Mouse (Mus musculus) gastrocnemius, adult 18-20 months (tissue): ENCODE results near the gene B3gnt7. TPM values are rescaled to one million over a fixed set of nuclear protein-coding genes. Genes with fewer than 3 reads are reported as not detected.
"Not testable (repeated sequence)": the region's sequence is repeated elsewhere in the genome, so short reads cannot be mapped to it uniquely, and the experiment has no call there.

Source experiments
- DNase-seq: peaks from one replicate; pipeline ENCODE4 v3.0.0; 2021; ENCODE audit warnings: low spot score
- total RNA-seq, 2 experiments: library from RNA; stranded (reverse); gene quantifications; 2 replicates each; pipeline ENCODE4 v1.2.3; 2021

Gene B3gnt7
- total RNA-seq, 2 experiments from 2014 or later: not detected

DNA sequence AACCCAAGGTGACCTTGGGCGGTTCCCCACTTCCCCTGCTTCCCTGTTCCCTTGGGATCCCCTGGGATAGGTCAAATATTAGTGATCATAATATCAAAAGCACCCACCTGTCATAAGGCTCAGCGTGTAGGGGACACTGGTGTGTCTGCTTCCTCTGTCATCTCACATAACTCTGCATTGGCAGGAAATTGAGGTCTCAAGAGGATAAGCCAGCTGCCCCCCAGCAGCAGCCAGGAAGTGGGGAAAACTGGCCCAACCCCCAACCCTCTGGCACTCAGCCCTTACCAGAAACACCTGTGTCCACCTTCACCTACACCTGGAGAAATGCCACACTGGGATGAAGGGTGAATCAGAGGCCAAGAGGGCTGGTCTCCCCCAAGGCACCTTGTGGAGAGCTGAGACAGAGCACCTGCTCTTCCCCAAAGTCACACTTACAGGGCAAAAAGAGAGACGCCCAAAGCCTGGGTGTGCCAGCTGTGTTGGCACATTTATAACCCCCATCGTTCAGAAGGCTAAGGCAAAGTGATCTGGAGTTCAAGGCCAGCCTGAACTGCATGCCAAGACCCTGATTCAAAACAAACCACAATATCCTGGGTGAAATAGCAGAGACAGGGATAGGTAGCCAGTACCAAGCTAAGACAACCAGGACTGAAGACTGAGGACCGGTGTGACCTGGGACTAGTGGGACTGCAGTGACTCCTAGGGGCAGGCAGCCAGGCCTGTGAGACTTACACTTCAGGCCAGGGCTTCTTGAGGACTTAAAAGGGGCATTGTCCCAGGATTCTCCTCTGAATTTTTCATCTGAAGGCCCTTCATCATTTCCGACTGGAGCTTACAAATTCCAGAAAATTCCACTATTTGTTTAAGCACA lies 1.2 kb upstream of the B3gnt7 start:
- DNase-seq: no peak

DNA sequence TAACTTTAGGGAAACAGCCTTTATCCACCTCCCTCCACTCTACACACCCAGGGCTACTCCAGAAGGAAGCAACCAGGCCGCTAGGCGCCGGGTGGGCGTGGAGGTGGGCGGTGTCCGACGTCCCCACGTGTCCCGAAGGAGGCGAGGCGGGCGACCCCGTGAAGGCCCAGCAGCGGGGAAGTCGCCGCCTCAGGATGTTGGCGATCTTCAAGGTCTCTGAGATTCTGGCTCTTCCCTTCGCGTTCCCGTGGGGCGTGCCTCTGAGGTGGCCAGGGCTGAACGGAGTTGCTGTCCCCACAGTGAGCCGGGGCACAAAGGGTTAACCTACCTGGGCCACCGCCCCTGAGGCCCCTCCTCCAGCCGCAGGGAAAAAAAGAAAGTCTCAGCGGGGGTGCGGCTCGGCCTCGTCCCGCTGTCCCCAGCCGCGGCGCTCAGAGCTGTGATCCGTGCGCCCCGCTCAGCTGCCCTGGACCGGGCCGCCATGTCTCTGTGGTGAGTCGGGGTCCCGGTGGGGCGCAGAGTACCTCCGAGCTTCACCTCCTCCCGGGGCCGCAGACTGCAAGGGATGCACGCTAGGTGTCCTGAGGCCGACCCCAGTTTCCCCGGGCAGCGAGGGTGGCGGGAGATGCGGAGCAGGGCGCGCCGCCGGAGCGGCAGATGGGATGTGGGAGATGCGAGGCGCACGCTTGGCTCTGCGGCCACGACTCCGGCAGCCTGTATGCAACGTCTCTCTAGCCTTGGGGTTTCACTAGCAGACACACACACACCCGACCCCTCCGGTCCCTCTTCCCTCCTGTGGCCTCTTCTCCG lies 636 bp downstream of the B3gnt7 start:
- DNase-seq: no peak

DNA sequence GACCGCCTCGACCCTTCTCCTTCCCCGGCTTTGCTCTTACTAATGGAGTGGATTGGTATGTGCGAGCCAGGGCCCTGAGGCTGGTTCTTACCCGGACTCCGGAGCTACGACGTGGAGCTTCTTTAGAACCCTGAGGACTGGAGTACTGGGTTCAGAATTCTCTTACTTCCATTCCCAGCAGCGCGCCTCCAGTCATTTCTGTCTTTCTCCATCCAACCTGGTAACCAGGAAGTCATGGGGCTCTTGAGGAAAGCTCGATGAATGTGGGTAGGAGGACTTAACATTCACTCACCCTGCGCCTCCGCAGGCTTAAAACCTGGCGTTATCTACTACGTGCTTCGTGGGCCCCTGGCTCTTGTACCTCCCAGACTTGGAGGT lies 1.2 kb downstream of the B3gnt7 start:
- no peak for DNase-seq

DNA sequence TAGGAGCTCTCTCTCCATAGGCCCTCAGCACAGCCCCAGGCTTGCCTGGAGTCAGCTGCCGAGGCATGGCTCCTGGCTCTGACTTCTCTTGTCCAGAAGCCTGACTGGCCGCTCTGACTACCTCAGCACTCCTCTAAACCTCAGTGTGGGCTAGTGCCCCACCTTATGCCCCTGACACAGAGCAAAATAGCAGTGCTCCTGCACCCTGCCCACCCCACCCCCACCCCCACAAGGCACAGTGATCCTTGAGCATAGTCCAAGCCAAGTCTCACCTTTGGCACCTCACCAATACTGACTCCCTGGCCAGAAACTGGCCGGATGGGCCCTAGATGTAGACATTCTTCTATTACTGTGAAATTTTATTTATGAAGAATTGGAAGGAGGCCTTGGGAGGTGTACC lies 4.1 kb downstream of the B3gnt7 start:
- DNase-seq: no peak

DNA sequence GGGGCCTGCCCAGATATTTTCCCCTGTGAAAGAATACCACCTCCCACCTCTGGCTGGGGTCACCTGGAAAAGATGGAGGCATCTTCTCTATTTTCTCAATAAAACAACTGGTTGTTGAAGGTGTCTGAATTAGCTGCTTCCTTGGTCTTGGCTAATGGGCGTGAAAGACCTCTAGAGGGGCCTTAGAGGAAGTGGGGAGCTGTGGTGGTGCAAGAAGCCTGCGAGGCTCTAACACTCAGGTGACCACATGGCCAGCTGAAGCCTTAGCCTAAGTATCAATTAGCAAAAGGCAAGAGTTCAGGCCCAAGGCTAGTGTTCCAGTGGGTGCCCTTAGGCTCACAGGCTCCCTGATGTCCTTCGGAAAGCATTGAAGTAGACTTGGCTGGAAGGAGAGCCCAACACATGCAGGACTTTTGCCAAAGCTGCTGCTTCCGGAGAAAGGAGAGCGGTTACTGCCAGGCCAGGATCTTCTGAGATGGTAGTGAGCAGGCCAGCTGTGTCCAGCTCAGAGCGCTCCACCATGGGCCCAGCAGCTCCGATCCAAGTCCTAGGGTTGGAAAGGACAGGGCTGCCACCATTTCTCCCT lies 4.6 kb downstream of the B3gnt7 start:
- DNase-seq: no peak

DNA sequence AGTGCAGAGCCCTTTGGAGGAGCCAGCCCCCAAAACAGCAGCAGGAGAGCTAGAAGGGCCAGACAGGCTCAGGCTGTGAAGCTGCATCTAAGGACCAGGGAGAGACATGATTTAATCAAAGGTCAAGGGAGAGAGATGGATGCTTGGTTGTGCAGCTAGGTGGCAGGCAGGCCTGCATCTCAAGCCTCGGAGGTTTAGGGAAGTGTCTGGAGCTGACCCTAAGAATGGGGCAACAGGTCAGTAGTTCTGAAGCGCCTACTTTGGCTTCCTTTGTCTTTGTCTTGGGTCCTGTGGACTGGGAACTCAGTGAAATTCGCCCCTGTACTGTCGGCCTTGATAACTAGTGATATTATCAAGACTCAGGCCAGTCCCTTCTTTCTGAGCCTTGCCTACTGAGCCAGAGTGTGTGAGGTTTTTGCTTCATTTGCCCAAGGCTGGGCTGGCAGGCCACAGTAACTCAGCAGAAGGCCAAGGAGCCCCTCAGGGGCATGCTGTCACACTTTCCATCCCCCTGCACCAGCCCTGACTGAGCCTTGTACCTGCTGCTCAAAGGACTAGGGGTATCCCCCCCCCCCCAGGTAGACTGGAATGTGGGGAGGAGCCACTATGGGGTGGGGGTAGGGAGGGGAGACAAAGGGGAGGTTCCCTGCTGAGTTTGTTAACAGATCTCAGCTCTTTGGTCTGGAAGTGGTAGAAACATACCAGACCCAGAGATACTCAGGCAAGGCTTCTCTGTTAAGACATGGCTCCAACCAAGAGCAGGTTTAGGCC lies 5.4 kb downstream of the B3gnt7 start:
- DNase-seq: no peak

DNA sequence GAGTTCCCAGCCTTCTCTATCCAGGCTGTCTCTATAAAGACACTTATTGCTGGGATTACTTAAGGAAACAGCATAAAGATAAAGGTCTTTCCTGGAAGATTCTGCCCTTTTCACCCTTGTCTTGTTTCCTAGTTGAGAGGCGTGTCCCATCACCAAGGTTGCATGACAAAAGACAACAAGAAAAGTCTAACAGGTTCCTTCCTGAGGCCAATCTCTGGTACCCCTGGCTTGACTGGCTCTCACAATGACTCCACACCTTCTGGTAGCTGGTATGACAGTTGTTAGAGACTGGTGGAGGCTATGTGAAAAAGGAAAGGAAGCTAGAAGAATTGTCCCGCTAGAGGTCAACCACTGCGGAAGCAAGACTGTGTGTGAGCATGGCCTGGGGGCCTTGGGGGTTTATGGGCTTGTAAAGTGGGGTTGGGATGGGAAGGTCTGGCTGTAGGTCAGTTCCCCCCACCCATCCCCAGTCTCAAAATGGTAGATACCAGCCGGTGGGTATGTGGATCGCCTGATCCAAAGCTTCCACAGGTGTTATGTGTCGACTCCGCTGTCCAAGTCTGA lies 6.7 kb downstream of the B3gnt7 start:
- DNase-seq: no peak

DNA sequence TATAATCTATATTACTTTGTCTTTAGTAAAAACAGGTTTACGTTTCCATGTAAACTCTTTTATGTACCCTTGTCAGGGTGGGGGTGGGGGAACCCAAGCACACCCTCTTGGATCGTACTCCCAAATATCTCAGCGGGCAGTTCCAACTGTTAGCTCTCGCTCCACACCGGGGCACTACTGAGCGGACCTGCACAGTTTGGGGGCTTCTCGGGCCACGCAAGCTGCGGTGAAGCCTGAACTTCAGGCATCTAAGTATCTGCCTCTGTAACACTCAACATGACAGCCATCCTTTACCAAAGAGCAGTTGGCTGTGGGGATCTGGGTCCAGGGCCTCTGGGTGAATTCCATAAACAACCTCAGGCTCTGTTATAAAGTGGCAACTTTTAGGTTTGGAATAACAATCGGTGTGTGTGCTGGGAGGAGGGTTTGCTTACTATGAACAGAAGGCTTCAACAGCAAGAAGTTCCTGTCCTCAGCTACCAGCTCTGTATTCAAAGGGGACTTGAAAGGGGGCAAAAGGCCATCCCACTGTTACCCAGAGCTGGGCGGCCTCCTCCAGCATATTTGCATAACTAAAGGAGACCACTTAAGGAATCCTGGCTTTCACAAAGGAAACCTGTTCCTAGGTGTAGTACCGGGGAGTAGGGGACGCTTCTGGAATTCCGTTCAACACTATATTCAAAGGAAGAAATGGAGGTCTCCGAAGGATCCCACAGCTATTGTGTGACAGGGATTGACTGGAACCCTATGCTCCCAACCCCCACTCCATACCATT lies 8.1 kb downstream of the B3gnt7 start:
- DNase-seq: no peak

DNA sequence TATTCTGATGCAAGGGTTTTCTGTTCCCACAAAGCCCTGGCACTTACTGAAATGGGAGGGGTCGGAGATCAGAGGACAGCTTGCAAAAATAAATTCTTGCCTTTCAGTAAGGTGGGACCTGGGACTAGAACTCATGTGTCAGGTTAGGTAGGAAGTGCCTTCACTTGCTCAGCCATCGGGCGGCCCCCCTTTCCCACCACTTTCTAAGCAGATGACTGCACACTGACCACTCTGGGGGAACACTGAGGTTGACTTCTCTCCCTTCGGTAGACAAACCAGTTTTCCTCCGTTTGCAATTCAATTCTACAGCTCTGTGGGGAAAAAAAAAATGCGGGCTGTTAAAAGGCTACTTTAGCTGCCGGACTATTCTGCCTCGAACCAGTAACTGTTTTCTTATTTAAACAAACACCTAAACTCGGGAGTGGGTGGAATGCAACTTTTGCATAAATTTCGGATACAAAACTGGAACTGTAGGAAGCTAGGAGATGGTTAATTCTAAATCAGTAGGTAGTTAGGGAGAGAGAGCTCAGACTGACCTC lies 8.9 kb downstream of the B3gnt7 start:
- no peak for DNase-seq

DNA sequence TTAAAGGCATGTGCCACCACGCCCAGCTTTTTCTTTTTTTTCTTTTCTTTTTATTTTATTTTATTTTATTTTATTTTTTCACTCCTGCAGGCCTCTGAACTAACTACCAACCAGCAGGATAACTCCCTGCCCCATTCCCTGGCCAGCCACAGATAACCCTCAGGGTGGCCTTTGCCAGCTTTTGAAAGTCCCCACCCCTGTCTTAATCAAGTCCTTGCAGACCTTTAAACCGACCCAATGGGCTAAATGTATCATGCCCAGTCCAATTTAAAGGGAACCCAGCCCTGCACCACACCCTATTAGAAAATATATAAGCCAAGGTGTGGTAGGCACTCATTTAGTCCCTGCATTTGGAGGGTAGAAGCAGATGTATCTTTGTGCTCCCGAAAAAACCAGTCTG lies 9.6 kb downstream of the B3gnt7 start:
- no peak for DNase-seq

DNA sequence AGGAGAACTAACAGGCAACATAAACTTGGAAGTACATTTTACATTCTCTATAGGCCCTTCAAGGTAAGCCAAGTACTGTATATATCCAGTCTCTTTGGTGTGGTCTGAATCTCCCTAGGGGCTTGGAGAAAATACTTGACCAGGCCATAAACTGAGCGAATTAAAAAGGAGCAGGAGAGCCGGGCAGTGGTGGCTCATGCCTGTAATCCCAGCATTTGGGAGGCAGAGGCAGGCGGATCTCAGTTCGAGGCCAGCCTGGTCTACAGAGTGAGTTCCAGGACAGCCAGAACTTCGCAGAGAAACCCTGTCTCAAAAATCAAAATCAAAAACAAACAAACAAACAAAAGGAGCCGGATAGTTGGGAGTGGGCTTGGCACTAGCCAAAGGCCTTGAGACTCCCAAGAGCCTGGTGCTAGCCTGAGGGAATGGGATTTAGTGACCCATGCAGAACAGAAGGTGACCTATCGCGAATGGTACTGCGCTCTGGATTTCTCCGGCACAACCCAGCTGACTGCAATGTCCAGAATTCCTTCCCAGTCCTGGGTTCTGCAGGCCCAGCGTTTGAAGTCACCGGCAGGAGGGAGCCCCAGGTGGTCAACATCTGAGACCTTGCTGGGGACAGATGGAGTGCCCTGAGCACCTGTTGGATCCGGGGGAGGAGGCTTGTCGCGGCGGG lies 10.6 kb downstream of the B3gnt7 start:
- no peak for DNase-seq

DNA sequence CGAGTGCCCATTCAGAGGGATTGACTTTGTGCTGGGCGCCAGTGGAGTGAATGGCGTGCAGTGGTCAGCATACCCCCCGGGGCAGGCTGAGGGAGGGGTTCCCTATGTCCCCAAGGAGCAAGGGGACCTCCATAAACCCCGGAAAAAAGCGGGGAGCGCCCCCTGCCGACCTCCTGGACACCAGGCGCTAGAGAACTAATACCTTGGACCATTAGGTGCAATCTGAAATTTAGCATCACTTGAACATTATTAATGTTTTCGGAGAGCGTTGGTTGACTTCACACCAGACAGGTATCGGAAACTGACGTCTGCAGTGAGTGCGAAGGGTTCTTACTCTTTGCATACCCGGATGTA lies 11.1 kb downstream of the B3gnt7 start:
- DNase-seq: no peak

DNA sequence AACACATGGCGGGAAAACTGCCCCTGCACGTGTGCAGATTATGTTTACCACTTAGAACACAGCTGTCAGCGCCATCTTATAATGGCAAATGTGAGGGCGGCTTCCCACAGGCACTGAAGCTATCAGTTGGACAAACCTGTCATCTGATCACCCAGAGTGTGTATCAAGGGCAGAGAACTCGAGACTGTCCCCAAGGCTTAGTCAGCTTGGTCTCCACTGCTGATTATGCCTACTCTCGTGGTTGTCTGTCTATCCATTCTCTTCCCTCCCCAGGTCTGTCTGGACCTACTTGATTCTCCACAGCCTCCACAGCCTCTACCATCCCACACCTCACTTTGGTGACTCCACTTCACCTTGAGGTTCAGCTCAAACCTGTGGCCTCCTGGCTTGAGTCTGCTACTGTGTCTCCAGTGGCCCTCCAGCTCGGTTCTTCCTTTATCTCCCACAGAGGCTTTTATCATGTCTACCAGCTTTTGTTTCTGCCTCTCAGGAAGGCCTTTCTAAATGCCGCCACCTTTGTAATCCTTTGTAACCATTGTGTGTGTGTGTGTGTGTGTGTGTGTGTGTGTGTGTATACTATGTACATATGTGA lies 18.3 kb downstream of the B3gnt7 start:
- DNase-seq: no peak

DNA sequence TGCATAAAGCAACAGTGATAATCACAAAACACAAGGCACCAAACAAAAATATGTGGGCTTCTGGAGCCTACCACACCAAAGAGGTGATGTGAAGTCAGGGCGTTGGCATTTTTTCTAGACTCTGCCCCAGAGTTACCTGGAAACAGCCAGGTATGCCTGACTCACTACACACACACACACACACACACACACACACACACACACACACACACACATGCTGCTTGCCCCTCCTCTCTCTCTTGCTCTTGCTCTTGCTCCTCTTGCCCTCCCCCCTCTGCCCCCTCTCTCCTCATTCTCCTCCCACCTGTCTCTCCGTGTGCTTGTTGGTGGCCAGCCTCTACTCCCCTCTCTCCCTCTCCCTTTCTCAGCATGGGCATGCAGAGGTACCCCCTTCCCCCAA lies 33.7 kb downstream of the B3gnt7 start:
- no peak for DNase-seq

DNA sequence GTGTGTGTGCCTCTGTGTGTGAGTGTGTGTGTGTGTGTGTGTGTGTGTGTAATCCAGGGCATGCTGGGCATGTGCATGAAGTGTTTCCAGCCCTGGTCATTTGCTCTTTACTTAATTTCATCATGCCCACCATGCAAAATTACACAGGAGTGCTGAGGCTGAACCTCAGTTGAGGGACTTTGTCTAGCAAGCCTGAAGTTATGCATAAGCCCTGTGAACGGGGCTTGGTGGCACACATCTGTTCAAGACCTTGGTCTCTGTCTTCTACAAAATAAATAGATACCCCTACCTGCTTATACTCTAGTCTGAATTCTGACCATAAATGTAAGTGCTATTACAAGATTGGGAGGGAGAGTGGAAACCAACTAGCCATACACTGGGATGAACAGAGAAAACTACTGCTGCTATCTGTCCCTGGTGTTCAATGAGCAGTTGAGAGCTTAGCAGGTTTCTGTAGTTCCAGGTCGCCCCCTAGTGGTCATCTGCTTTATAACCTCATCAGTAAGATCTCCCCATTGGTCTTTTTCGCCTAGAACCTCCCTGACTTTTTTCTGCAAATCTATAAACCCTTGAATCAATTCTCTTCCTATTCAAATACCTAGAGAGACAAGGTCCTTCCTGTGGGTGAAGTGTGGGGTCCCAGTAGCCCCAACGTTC lies 36.7 kb downstream of the B3gnt7 start:
- DNase-seq: peak; percentile 82

DNA sequence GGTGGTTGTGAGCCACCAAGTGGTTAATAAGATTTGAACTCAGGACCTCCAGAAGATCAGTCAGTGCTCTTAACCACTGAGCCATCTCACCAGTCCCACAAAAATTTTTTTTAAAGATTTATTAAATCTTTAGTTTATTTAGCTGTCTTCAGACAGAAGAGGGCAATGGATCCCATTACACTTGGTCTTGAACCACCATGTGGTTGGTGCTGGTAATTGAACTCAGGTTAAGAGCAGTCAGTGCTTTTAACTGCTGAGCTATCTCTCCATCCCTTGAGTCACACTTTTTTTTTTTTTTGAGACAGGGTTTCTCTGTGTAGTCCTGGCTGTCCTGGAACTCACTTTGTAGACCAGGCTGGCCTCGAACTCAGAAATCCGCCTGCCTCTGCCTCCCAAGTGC lies 38.5 kb downstream of the B3gnt7 start:
- not testable (repeated sequence) for DNase-seq

DNA sequence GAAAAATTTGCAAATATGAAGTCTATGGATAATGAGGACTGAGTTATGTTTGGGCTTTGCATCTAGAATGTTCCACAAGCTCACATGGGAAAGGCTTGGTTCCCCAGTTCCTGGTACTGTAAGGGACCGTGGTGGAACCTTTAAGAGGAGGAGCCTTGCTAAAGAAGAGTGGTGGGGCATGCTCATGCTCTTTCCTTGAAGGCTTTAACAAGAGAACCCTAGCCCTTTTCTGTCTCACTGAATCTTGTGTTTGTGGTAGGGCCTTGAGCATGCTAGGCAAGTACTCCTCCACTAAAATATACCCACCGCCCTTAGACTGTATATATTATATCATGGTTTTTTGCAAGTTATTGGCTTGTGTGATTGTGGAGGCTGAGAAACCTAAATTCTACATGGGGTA lies 39.7 kb downstream of the B3gnt7 start:
- no peak for DNase-seq

DNA sequence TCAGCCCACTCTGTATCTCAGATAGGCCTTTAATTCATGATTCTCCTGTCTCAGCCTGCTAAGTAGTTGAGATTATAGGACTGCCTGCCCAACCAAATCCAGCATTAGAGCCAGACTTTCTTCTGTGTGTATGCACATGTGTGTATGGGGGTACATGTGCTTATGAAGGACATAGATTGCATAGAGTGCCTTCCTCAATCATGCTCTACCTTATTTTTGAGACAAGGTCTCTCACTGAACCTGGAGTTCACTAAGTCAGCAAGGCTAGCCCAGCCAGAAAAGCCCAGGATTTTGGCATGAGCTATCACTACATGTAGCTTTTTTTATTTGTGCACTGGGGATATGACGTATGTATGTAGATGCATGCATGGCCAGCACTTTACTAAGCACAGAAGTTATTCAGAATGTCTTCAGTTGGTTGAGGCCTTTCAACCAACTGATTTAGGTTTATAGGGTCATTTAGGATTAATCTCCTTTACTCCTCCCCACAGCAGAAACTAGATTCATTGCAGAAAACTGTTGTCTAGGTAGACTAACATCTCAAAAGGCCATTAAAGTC lies 40.5 kb downstream of the B3gnt7 start:
- no peak for DNase-seq
